In genomic region chr11:58965001-58965760, GRCm38 (mm10) we compare ENCODE assay signal across 15 mouse cellular contexts. TPM values are rescaled to one million over a fixed set of nuclear protein-coding genes. Genes with fewer than 3 reads are reported as not detected.
DNase-seq lines count a peak whose midpoint lies in the region; ATAC-seq and TF ChIP-seq lines count a peak whose summit lies in the region.
"Had no signal": no experiment of that assay in that cellular context is flagged by ENCODE, and none has a peak within 500 bp of the region (broad histone marks: within the 10 kb centered on the region; RNA-seq: fewer than 3 reads in every experiment).

No protein-coding gene starts in this region.

- no peak for TF ChIP-seq EP300 in liver, postnatal 0 days (IDR thresholded peaks at IDR 0.05; ENCODE audit: low read depth)

- WGBS in heart, embryonic 11.5 days (ENCODE audit: insufficient replicate concordance): 39% methylated on average over 12 of the region's 12 CpGs
- WGBS in midbrain, embryonic 10.5 days: 47% methylated on average over 12 of the region's 12 CpGs
- 52% methylated on average over 12 of the region's 12 CpGs for WGBS in midbrain, embryonic 15.5 days
- WGBS in liver, postnatal 0 days (ENCODE audit: insufficient replicate concordance): 42% methylated on average over 12 of the region's 12 CpGs

- H3K4me1 ChIP-seq in heart, embryonic 11.5 days (ENCODE audit: control insufficient read depth, insufficient read depth, low read length): peaks cover 9% of the 10 kb centered on the region
- H3K4me1 ChIP-seq in midbrain, embryonic 10.5 days: peaks cover 24% of the 10 kb centered on the region
- peaks cover 3% of the 10 kb centered on the region; the same call in 1 of the 2 replicates for H3K4me1 ChIP-seq in midbrain, embryonic 15.5 days
- H3K4me1 ChIP-seq in bone marrow macrophage, adult 2 months (ENCODE audit: control insufficient read depth, insufficient read depth, low read length): peaks cover 14% of the 10 kb centered on the region
- H3K4me1 ChIP-seq in liver, postnatal 0 days (ENCODE audit: insufficient read depth): peaks cover 18% of the 10 kb centered on the region

- DNase-seq in heart, postnatal 36 days: no peak
- no peak for DNase-seq in midbrain, embryonic 10.5 days (ENCODE audit: low spot score)
- DNase-seq in liver, postnatal 0 days: no peak
- DNase-seq in layer of hippocampus, postnatal 14 days (ENCODE audit: low spot score in 2 of 2): no peak
- DNase-seq in right cerebral cortex, postnatal 36 days (ENCODE audit: low spot score in 2 of 2): no peak
- DNase-seq: cerebellum, adult 9-10 months; kidney, adult 9 months; left cerebral cortex, postnatal 4 days; right cerebral cortex, postnatal 14 days; thymus, postnatal 14 days had no signal

- no peak for ATAC-seq in heart, embryonic 11.5 days (replicated peaks; ENCODE audit: insufficient number of reproducible peaks, low FRiP score, low TSS enrichment)
- no peak for ATAC-seq in midbrain, embryonic 15.5 days (replicated peaks)
- ATAC-seq in liver, postnatal 0 days: peak; percentile 54
- ATAC-seq: midbrain, embryonic 16.5 days had no signal

- H3K9me3 ChIP-seq in heart, embryonic 11.5 days (replicated peaks; ENCODE audit: control insufficient read depth, low read length): peaks cover 4% of the 10 kb centered on the region; the same call in 1 of the 2 replicates
- H3K9me3 ChIP-seq in midbrain, embryonic 10.5 days (replicated peaks): peaks cover 9% of the 10 kb centered on the region
- no peaks in the 10 kb centered on the region for H3K9me3 ChIP-seq in midbrain, embryonic 15.5 days
- no peaks in the 10 kb centered on the region for H3K9me3 ChIP-seq in liver, postnatal 0 days (ENCODE audit: low read length)

- H3K27ac ChIP-seq in heart, embryonic 11.5 days (ENCODE audit: low read depth, low read length): no peak overlapping the region
- peak overlapping the region; percentile 57 for H3K27ac ChIP-seq in midbrain, embryonic 10.5 days (replicated peaks)
- H3K27ac ChIP-seq in midbrain, embryonic 15.5 days: no peak overlapping the region
- H3K27ac ChIP-seq in bone marrow macrophage, adult 2 months (ENCODE audit: insufficient read depth, low read depth, low read length): peak overlapping the region; percentile 38; the same call in 1 of the 2 replicates
- H3K27ac ChIP-seq in liver, postnatal 0 days (ENCODE audit: low read depth): no peak overlapping the region
- H3K27ac ChIP-seq: lung, embryonic 15.5 days had no signal

- H3K9ac ChIP-seq in heart, embryonic 11.5 days (ENCODE audit: low read depth, low read length): peak overlapping the region; percentile 39; the same call in 1 of the 2 replicates
- H3K9ac ChIP-seq in midbrain, embryonic 15.5 days: no peak overlapping the region
- H3K9ac ChIP-seq in liver, postnatal 0 days (replicated peaks): no peak overlapping the region
- H3K9ac ChIP-seq: lung, embryonic 15.5 days had no signal

- no peak overlapping the region for H3K4me3 ChIP-seq in heart, embryonic 11.5 days (ENCODE audit: low read depth, low read length)
- H3K4me3 ChIP-seq in midbrain, embryonic 10.5 days: no peak overlapping the region
- no peak overlapping the region for H3K4me3 ChIP-seq in midbrain, embryonic 15.5 days
- no peak overlapping the region for H3K4me3 ChIP-seq in bone marrow macrophage, adult 2 months (ENCODE audit: insufficient read depth, low read length)
- no peak overlapping the region for H3K4me3 ChIP-seq in liver, postnatal 0 days (ENCODE audit: low read depth, low read length)
- H3K4me3 ChIP-seq: lung, embryonic 15.5 days had no signal

- no peaks in the 10 kb centered on the region for H3K36me3 ChIP-seq in heart, embryonic 11.5 days (ENCODE audit: control insufficient read depth, insufficient read depth, low read length)
- H3K36me3 ChIP-seq in midbrain, embryonic 10.5 days: peaks cover 26% of the 10 kb centered on the region
- H3K36me3 ChIP-seq in midbrain, embryonic 15.5 days (replicated peaks): no peaks in the 10 kb centered on the region
- H3K36me3 ChIP-seq in liver, postnatal 0 days (replicated peaks; ENCODE audit: insufficient read depth, low read length): no peaks in the 10 kb centered on the region
- H3K36me3 ChIP-seq: lung, embryonic 15.5 days had no signal

- TF ChIP-seq POLR2A in bone marrow macrophage, adult 2 months (IDR thresholded peaks at IDR 0.05; ENCODE audit: borderline replicate concordance, low read depth, low read length): no peak

- intact Hi-C loops in heart, postnatal 36 days (cut with DNase I): loop anchor here (5.0 kb wide), 1 partner anchor 47 kb away; no protein-coding TSS in a partner anchor

- H3K27me3 ChIP-seq in heart, embryonic 11.5 days (ENCODE audit: control insufficient read depth, insufficient read depth, low read length): peaks cover 25% of the 10 kb centered on the region
- peaks cover 28% of the 10 kb centered on the region for H3K27me3 ChIP-seq in midbrain, embryonic 10.5 days (ENCODE audit: low read depth, poor library complexity, severe bottlenecking)
- H3K27me3 ChIP-seq in midbrain, embryonic 15.5 days (replicated peaks): 0 out of 2 replicates have a peak, but pooled peaks cover 4% of the 10 kb centered on the region
- H3K27me3 ChIP-seq in liver, postnatal 0 days (ENCODE audit: insufficient read depth, low read length): peaks cover 4% of the 10 kb centered on the region; the same call in 1 of the 2 replicates

- H3K4me2 ChIP-seq in heart, embryonic 11.5 days: peak overlapping the region; percentile 8; the same call in 1 of the 2 replicates
- H3K4me2 ChIP-seq in midbrain, embryonic 15.5 days: no peak overlapping the region
- H3K4me2 ChIP-seq in liver, postnatal 0 days (ENCODE audit: low read depth, low read length): no peak overlapping the region
- H3K4me2 ChIP-seq: lung, embryonic 15.5 days had no signal

- TF ChIP-seq CTCF in bone marrow macrophage, adult 2 months (IDR thresholded peaks at IDR 0.05; ENCODE audit: low read depth, low read length): no peak
- no peak for TF ChIP-seq CTCF in liver, postnatal 0 days (IDR thresholded peaks at IDR 0.05; ENCODE audit: low read depth)

RNA-seq across cellular contexts. Expression of gene Hist3h2a, which starts 10.7 kb away (rescaled TPM):
- polyA plus RNA-seq in heart, embryonic 11.5 days (2014; fragmentation: Nextera tagmentation; extraction: Ambion mirVana): 22.5 and 23.3 TPM in 2 replicates
- total RNA-seq in heart, postnatal 36 days (2021): 10 to 100 TPM; 15.3 to 17.6 TPM
- 20.4 and 31.6 TPM in 2 replicates for polyA plus RNA-seq in midbrain, embryonic 10.5 days (2016; fragmentation: Nextera tagmentation; extraction: Ambion mirVana)
- polyA plus RNA-seq in midbrain, embryonic 15.5 days (2015; fragmentation: Nextera tagmentation; extraction: Ambion mirVana): 119 and 121 TPM in 2 replicates
- 32.0 and 37.9 TPM in 2 replicates for polyA plus RNA-seq in bone marrow macrophage, adult 2 months (2012; ENCODE audit: insufficient read depth, insufficient read length, missing spikeins)
- 14.3 and 14.8 TPM in 2 replicates for polyA plus RNA-seq in liver, postnatal 0 days (2015; fragmentation: Nextera tagmentation; extraction: Ambion mirVana)
- 10 to 100 TPM; 59.7 to 62.5 TPM for total RNA-seq in layer of hippocampus, postnatal 14 days (2021)

RNA-seq across cellular contexts. Expression of gene Trim17, which starts 10.7 kb away (rescaled TPM):
- 1.0 and 1.1 TPM in 2 replicates for polyA plus RNA-seq in heart, embryonic 11.5 days (2014; fragmentation: Nextera tagmentation; extraction: Ambion mirVana)
- total RNA-seq in heart, postnatal 36 days (2021): under 1 TPM; 0.11 to 0.16 TPM
- 0.25 and 0.26 TPM in 2 replicates for polyA plus RNA-seq in midbrain, embryonic 10.5 days (2016; fragmentation: Nextera tagmentation; extraction: Ambion mirVana)
- polyA plus RNA-seq in midbrain, embryonic 15.5 days (2015; fragmentation: Nextera tagmentation; extraction: Ambion mirVana): 1.5 and 2.0 TPM in 2 replicates
- 0.28 TPM in 1 of 2 replicates, not detected in the other for polyA plus RNA-seq in bone marrow macrophage, adult 2 months (2012; ENCODE audit: insufficient read depth, insufficient read length, missing spikeins)
- polyA plus RNA-seq in liver, postnatal 0 days (2015; fragmentation: Nextera tagmentation; extraction: Ambion mirVana): 0.11 and 0.15 TPM in 2 replicates
- 1 to 10 TPM; 3.8 to 4.0 TPM for total RNA-seq in layer of hippocampus, postnatal 14 days (2021)

RNA-seq across cellular contexts. Expression of gene Trim11, which starts 12.7 kb away (rescaled TPM):
- polyA plus RNA-seq in heart, embryonic 11.5 days (2014; fragmentation: Nextera tagmentation; extraction: Ambion mirVana): 26.1 and 27.5 TPM in 2 replicates
- total RNA-seq in heart, postnatal 36 days (2021): 10 to 100 TPM; 14.5 TPM
- polyA plus RNA-seq in midbrain, embryonic 10.5 days (2016; fragmentation: Nextera tagmentation; extraction: Ambion mirVana): 17.7 and 19.3 TPM in 2 replicates
- 22.1 and 24.1 TPM in 2 replicates for polyA plus RNA-seq in midbrain, embryonic 15.5 days (2015; fragmentation: Nextera tagmentation; extraction: Ambion mirVana)
- 21.2 and 22.6 TPM in 2 replicates for polyA plus RNA-seq in bone marrow macrophage, adult 2 months (2012; ENCODE audit: insufficient read depth, insufficient read length, missing spikeins)
- polyA plus RNA-seq in liver, postnatal 0 days (2015; fragmentation: Nextera tagmentation; extraction: Ambion mirVana): 8.8 and 8.9 TPM in 2 replicates
- total RNA-seq in layer of hippocampus, postnatal 14 days (2021): 10 to 100 TPM; 25.5 to 27.9 TPM

RNA-seq across cellular contexts. Expression of gene Hist3h2ba, which starts 16.5 kb away (rescaled TPM):
- polyA plus RNA-seq in heart, embryonic 11.5 days (2014; fragmentation: Nextera tagmentation; extraction: Ambion mirVana): 6.4 and 8.4 TPM in 2 replicates
- 1 to 10 TPM; 2.2 to 2.5 TPM for total RNA-seq in heart, postnatal 36 days (2021)
- 34.1 and 69.6 TPM in 2 replicates for polyA plus RNA-seq in midbrain, embryonic 10.5 days (2016; fragmentation: Nextera tagmentation; extraction: Ambion mirVana)
- 311 and 338 TPM in 2 replicates for polyA plus RNA-seq in midbrain, embryonic 15.5 days (2015; fragmentation: Nextera tagmentation; extraction: Ambion mirVana)
- polyA plus RNA-seq in bone marrow macrophage, adult 2 months (2012; ENCODE audit: insufficient read depth, insufficient read length, missing spikeins): 1.4 TPM in 1 of 2 replicates, not detected in the other
- polyA plus RNA-seq in liver, postnatal 0 days (2015; fragmentation: Nextera tagmentation; extraction: Ambion mirVana): 4.9 and 10.0 TPM in 2 replicates
- total RNA-seq in layer of hippocampus, postnatal 14 days (2021): 100 to 1,000 TPM; 117 to 123 TPM

RNA-seq across cellular contexts. Expression of gene Rnf187, which starts 26.5 kb away (rescaled TPM):
- polyA plus RNA-seq in heart, embryonic 11.5 days (2014; fragmentation: Nextera tagmentation; extraction: Ambion mirVana): 172 and 192 TPM in 2 replicates
- 100 to 1,000 TPM; 160 to 167 TPM for total RNA-seq in heart, postnatal 36 days (2021)
- polyA plus RNA-seq in midbrain, embryonic 10.5 days (2016; fragmentation: Nextera tagmentation; extraction: Ambion mirVana): 274 and 296 TPM in 2 replicates
- 626 and 662 TPM in 2 replicates for polyA plus RNA-seq in midbrain, embryonic 15.5 days (2015; fragmentation: Nextera tagmentation; extraction: Ambion mirVana)
- 99.5 and 112 TPM in 2 replicates for polyA plus RNA-seq in bone marrow macrophage, adult 2 months (2012; ENCODE audit: insufficient read depth, insufficient read length, missing spikeins)
- polyA plus RNA-seq in liver, postnatal 0 days (2015; fragmentation: Nextera tagmentation; extraction: Ambion mirVana): 85.3 and 96.0 TPM in 2 replicates
- 100 to 1,000 TPM; 501 to 506 TPM for total RNA-seq in layer of hippocampus, postnatal 14 days (2021)

Comparison
In these comparisons a context has a peak if more than half of its experiments do, and no peak if none do; other contexts are left out.
1. H3K27ac ChIP-seq: peak in midbrain, embryonic 10.5 days (single experiment) and bone marrow macrophage, adult 2 months (single experiment); none in heart, embryonic 11.5 days (single experiment), midbrain, embryonic 15.5 days (single experiment) and liver, postnatal 0 days (single experiment).